Mouse (Mus musculus) heart, embryonic 16.5 days (tissue): ENCODE results near the gene Trpv2. TPM values are rescaled to one million over a fixed set of nuclear protein-coding genes. Genes with fewer than 3 reads are reported as not detected.

ENCODE experiments used
- ATAC-seq: fragments of 200-750 bp; cut with Nextera tagmentation; replicated peaks from 2 replicates; pipeline ENCODE4 v1.8.0; 2017; ENCODE audit warnings: moderate number of reproducible peaks; ENCODE audit not compliant: insufficient read depth, low FRiP score; ENCODE audit errors: extremely low read depth
- H3K27ac ChIP-seq: fragments of 300-500 bp; sonication (generic); 2 replicates; pipeline ENCODE4 v1.5.1; 2014; ENCODE audit warnings: mild to moderate bottlenecking, low read length, control low read depth, moderate library complexity
- H3K27me3 ChIP-seq: fragments of 300-500 bp; sonication (generic); 2 replicates; pipeline ENCODE4 v1.6.1; 2014; ENCODE audit warnings: low read length, mixed read lengths; ENCODE audit not compliant: control insufficient read depth, insufficient read depth
- H3K36me3 ChIP-seq: fragments of 300-500 bp; sonication (generic); 2 replicates; pipeline ENCODE4 v1.6.1; 2014; ENCODE audit not compliant: control insufficient read depth, insufficient read depth
- H3K4me1 ChIP-seq: fragments of 300-500 bp; sonication (generic); 2 replicates; pipeline ENCODE4 v1.6.1; 2014; ENCODE audit warnings: low read length, mixed read lengths; ENCODE audit not compliant: control insufficient read depth, insufficient read depth
- H3K4me2 ChIP-seq: fragments of 300-500 bp; sonication (generic); 2 replicates; pipeline ENCODE4 v1.6.1; 2014; ENCODE audit warnings: low read depth, mild to moderate bottlenecking, control low read depth, low read length
- H3K4me3 ChIP-seq: fragments of 300-500 bp; sonication (generic); 2 replicates; pipeline ENCODE4 v1.5.1; 2014; ENCODE audit warnings: mild to moderate bottlenecking, control low read depth, low read length
- H3K9ac ChIP-seq: fragments of 300-500 bp; sonication (generic); 2 replicates; pipeline ENCODE4 v1.6.1; 2014; ENCODE audit warnings: low read length, control low read depth
- H3K9me3 ChIP-seq: fragments of 300-500 bp; sonication (generic); replicated peaks from 2 replicates; pipeline ENCODE4 v1.6.1; 2016; ENCODE audit warnings: low read length; ENCODE audit not compliant: control insufficient read depth
- WGBS: fragments of 180-500 bp; shearing (Covaris S2); extraction: QIAGEN DNeasy Blood & Tissue Kit; methylation state at CpG from one replicate; pipeline ENCODE4 v1.1.7; 2014; 5-methylcytosine and 5-hydroxymethylcytosine counted together
- polyA plus RNA-seq: library from polyadenylated mRNA; unstranded; fragments of >200 nt; fragmentation: Nextera tagmentation; extraction: Ambion mirVana; gene quantifications from 2 replicates; pipeline ENCODE4 v1.2.1, GENCODE M21; 2015

The Trpv2 gene
- polyA plus RNA-seq, 1 experiment from 2014 or later, result 6.8 TPM

DNA sequence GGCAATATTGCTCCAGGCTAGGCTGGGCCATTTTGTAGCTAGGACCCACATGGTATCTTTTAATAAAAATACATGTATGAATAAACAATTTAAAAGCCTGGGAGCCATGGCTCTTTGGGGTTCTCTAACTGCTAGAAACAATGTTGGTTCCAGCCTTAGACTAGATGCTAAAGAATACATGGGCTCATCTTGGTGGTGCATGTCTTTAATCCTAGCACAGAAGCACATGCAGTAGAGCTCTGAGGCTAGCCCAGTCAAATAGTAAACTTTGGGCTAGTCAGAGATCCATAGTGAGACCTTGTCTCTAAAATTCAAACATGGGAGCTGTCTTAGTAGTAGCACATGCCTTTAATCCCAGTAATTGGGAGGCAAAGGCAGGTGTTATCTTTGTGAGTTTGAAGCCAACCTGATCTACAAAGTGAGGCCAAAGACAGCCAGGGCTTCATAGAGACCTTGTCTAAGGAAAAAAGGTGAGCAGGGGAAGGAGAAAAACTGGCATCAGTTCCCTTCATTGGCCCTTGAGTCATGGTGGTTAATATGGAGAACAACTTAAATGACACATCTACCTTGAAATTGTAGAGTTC is 19.3 kb upstream of the Trpv2 start:
- Histone ChIP-seq H3K4me1 (peaks cover 27% of the 10 kb centered on the region), H3K36me3 (peaks cover 17% of the 10 kb centered on the region), H3K4me2 (peak overlapping the region; percentile 96), H3K27ac (no peak overlapping the region; the same call in 1 of the 2 replicates), H3K27me3 (no peaks in the 10 kb centered on the region), H3K9ac (no peak overlapping the region), H3K4me3 (peak overlapping the region; percentile 4; the same call in 1 of the 2 replicates), H3K9me3 (no peaks in the 10 kb centered on the region)
- no peak for ATAC-seq

DNA sequence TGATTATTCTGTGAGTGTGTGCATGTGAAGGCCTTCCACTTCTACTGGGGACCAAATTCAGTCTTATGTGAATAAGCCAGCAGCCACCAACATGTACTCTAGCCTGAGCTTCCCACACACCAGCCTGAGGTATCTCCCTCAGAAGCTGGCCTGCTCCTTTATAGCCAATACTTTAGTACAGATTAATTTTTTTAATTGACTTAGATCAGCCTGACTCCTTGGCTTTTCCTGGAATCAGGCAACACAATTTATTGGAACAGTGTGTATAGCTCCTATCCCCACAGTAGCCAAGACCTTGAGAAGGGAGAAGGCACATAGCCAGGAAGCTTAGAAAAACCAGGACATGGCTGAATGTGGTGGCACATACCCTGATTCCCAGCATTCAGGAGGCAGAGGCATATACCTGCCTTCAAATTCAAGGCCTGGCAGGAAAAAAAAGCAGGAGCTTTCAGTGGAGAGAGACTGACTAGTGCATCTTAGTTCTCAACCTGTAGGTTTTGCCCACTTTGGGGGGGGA is 18.3 kb upstream of the Trpv2 start:
- ATAC-seq, result no peak
- Histone ChIP-seq H3K9me3 (no peaks in the 10 kb centered on the region), H3K36me3 (peaks cover 17% of the 10 kb centered on the region), H3K4me2 (no peak overlapping the region), H3K27me3 (no peaks in the 10 kb centered on the region), H3K27ac (no peak overlapping the region), H3K4me3 (no peak overlapping the region), H3K4me1 (peaks cover 27% of the 10 kb centered on the region), H3K9ac (no peak overlapping the region)

DNA sequence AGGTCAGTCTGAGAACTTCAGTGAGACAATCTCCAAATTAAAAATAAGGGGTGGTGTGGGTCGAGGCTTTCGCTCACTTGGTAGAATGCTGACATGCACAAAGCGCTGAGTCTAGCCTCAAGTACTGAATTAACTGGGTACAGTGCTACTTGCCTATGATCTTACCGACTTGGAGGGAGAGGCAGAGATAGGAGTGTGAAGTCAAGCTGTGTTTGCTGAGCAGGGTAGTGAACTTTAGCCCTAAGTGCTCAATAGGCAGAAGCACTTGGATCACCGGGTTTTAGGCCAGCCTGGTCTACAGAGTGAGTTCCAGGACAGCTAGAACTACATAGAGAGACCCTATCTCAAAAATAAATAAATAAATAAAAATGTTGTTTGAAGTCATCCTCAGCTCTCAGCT is 17.1 kb upstream of the Trpv2 start:
- no peaks in the 10 kb centered on the region for H3K9me3 ChIP-seq
- no peak overlapping the region for H3K4me2 ChIP-seq
- peaks cover 17% of the 10 kb centered on the region for H3K36me3 ChIP-seq
- H3K27me3 ChIP-seq, result no peaks in the 10 kb centered on the region
- H3K27ac ChIP-seq, result no peak overlapping the region
- H3K4me3 ChIP-seq, result no peak overlapping the region
- 59% methylated on average over 5 of the region's 5 CpGs for WGBS
- ATAC-seq, result no peak
- H3K4me1 ChIP-seq, result peaks cover 27% of the 10 kb centered on the region
- no peak overlapping the region for H3K9ac ChIP-seq

DNA sequence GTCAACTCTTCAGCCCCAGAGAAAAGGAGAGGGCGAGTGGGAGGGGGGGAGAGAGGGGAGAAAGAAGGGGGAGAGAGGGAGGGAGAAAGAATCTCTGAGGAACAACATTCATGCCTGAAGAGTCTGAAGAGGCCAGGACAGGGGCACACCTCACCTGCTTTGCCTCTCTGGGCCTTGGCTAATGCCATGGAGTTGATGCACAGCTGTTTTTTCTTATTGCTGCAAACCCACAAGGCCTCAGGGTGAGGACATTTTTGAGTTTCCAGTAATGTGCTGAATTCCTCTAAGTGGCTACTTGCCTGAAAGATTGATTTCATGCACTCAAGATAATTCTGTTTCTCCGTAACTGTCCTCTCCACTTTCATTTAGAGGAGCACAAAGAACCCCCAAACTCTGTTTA is 16.1 kb upstream of the Trpv2 start:
- Histone ChIP-seq H3K27me3 (no peaks in the 10 kb centered on the region), H3K36me3 (peaks cover 15% of the 10 kb centered on the region), H3K4me2 (no peak overlapping the region), H3K4me1 (peaks cover 26% of the 10 kb centered on the region), H3K4me3 (no peak overlapping the region), H3K9me3 (no peaks in the 10 kb centered on the region), H3K27ac (no peak overlapping the region), H3K9ac (no peak overlapping the region)
- WGBS, result 68% methylated on average over 2 of the region's 2 CpGs
- no peak for ATAC-seq

DNA sequence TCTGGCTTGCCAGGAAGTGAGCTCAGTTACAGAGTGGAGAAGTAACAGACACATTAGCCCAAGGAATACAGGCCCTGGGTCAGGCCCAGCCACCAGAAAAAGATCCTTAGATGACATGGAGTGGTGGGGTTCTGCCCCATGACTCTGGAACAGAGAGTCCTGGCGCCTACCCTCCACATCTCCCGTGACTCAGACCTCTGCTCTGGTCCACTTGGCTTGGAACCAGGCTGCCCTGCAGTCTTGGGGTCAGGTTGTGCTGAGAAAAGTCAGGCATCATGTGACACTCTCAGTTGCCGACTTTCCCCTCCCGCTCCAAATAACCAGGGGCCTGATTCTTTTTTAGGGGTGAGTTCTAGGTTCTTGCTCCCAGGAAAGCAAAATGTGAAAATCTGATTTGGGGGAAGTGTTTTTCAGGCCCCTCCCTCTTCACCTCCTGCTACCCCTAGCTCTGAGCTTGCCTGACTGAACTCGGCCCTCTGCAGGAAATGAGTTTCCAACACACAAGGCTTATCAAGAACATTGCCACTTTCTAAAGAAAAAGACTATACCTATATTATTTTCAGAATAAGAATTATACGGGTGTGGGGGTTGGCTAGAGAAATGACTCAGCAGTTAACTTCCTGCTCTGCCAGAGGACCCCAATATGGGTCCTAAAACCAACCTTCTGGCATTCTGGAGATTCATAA is 15.2 kb upstream of the Trpv2 start:
- no peak overlapping the region for H3K4me2 ChIP-seq
- no peak overlapping the region for H3K27ac ChIP-seq
- H3K9me3 ChIP-seq, result no peaks in the 10 kb centered on the region
- no peaks in the 10 kb centered on the region for H3K27me3 ChIP-seq
- H3K9ac ChIP-seq, result no peak overlapping the region
- H3K4me3 ChIP-seq, result no peak overlapping the region
- 31% methylated on average over 6 of the region's 6 CpGs for WGBS
- H3K36me3 ChIP-seq, result peaks cover 11% of the 10 kb centered on the region
- peaks cover 17% of the 10 kb centered on the region for H3K4me1 ChIP-seq
- 0 out of 2 replicates have a peak, but pooled peaks have one; percentile 41 for ATAC-seq

DNA sequence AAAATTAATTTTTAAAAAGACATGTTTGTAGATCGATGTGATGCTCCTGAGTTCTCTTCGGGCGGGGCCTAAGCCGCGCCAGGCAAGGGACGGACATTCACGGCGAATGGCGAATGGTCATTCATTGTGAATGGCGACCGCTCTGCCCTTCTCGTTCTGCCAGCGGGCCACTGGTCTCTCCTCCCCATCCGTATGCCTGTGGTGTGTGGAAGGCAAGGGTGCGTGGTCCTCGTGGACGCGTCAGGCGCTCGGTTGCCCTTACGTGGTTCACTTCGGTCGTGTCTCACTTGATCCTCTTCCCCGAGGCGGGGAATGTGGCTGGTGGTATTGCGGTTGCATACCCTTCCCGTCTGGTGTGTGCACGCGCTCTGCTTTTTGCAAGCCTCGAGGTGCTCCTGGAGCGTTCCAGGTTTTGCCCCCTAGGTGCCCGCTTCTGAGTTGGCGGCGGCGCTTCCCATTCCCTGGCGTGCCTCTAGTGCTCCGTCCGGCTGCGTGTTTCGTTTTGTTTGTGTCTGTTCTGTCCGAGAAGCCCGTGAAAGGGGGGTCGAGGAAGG is 13.7 kb upstream of the Trpv2 start:
- Histone ChIP-seq H3K36me3 (no peaks in the 10 kb centered on the region), H3K9ac (peak overlapping the region; percentile 32; the same call in 1 of the 2 replicates), H3K4me1 (peaks cover 3% of the 10 kb centered on the region; the same call in 1 of the 2 replicates), H3K27me3 (no peaks in the 10 kb centered on the region), H3K9me3 (no peaks in the 10 kb centered on the region), H3K4me3 (peak overlapping the region; percentile 48), H3K4me2 (peak overlapping the region; percentile 66), H3K27ac (no peak overlapping the region)
- 27% methylated on average over 43 of the region's 43 CpGs for WGBS
- ATAC-seq, result no peak

DNA sequence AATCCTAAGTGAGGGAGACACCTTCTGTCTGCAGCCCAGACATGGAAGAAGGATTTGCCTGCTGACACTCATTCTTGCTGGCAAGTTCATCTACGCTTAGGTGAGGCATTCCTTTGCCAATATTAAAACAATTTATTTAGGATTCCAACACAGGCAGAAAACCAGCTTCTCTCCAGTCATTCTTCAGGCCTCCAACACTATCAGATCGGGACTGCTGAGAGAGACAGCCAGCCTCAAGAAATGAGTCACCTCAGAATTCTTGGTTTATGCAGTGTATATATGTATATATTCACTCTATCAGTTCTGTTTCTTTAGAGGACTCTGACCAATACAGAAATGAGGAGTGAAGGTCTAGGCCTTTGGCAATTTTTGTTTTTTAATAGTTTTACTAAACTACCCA is 10.7 kb upstream of the Trpv2 start:
- WGBS, result 90% methylated on average over 2 of the region's 2 CpGs
- H3K4me1 ChIP-seq, result peaks cover 3% of the 10 kb centered on the region; the same call in 1 of the 2 replicates
- H3K27me3 ChIP-seq, result no peaks in the 10 kb centered on the region
- no peak overlapping the region for H3K4me2 ChIP-seq
- no peak overlapping the region for H3K4me3 ChIP-seq
- no peaks in the 10 kb centered on the region for H3K36me3 ChIP-seq
- no peak overlapping the region for H3K9ac ChIP-seq
- H3K27ac ChIP-seq, result no peak overlapping the region
- no peaks in the 10 kb centered on the region for H3K9me3 ChIP-seq
- no peak for ATAC-seq

DNA sequence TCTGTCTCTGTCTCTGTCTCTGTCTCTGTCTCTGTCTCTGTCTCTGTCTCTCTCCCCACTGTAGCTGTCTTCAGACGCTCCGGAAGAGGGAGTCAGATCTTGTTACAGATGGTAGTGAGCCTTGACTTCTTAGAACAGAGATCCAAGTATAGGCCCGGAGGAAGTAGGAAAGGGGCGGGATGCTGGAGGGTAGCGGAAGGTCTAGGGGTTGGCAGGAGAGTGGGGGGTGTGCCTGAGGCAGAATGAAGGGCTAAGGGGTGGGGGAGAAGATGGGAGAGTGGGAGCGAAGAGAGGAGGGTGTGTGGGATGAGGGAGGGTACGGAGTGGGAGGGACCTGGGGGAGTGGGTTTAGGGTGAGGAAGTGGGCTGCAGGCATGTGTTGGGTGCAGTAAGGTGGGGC is 8.5 kb upstream of the Trpv2 start:
- Histone ChIP-seq H3K9me3 (no peaks in the 10 kb centered on the region), H3K4me2 (no peak overlapping the region), H3K9ac (no peak overlapping the region), H3K36me3 (no peaks in the 10 kb centered on the region), H3K4me3 (no peak overlapping the region), H3K27me3 (no peaks in the 10 kb centered on the region), H3K4me1 (no peaks in the 10 kb centered on the region), H3K27ac (peak overlapping the region; percentile 10; the same call in 1 of the 2 replicates)
- no peak for ATAC-seq
- WGBS, result 54% methylated on average over 7 of the region's 7 CpGs

DNA sequence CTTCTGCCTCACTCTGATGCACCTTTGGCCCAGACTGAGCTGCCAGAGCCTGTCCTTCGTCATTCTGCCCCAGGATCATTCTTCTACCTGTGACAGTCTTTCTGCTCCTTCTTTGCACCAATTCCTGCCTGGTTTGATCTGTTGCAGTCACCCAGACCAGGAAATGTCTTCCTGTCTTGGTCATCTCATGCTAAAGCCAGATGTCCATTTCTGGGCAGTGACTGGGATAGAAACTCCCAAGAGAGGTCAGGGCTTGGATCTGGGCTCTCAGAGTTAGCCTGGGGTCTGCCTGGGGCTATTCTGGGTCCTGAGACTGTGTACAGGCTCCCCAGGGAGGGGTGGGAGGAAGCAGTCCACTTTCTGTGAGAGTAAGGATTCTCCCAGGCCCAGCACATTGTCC is 8.1 kb upstream of the Trpv2 start:
- no peaks in the 10 kb centered on the region for H3K27me3 ChIP-seq
- H3K9me3 ChIP-seq, result no peaks in the 10 kb centered on the region
- H3K9ac ChIP-seq, result no peak overlapping the region
- no peaks in the 10 kb centered on the region for H3K4me1 ChIP-seq
- peak overlapping the region; percentile 10; the same call in 1 of the 2 replicates for H3K27ac ChIP-seq
- WGBS, result 67% methylated on average over 1 of the region's 1 CpGs
- H3K36me3 ChIP-seq, result no peaks in the 10 kb centered on the region
- no peak overlapping the region for H3K4me2 ChIP-seq
- no peak overlapping the region for H3K4me3 ChIP-seq
- ATAC-seq, result no peak
